Mouse (Mus musculus) bone marrow macrophage, adult 2 months (primary cell): ENCODE results near the gene Galc.

ENCODE experiments used
- CTCF ChIP-seq: IDR thresholded peaks from 2 replicates; pipeline ENCODE4 v1.5.1; 2012; ENCODE audit warnings: low read depth, mild to moderate bottlenecking, low read length, moderate library complexity
- POLR2A ChIP-seq: IDR thresholded peaks from 2 replicates; pipeline ENCODE4 v1.6.1; 2012; ENCODE audit warnings: mild to moderate bottlenecking, low read depth, low read length, borderline replicate concordance

- TF ChIP-seq CTCF (no peak), POLR2A (no peak)
Measured at GRCm38 (mm10) chr12:98212457-98213175, 46.6 kb downstream of the Galc start.
